Mouse (Mus musculus) liver, adult 2 months (tissue): ENCODE measurements around the gene Cnbd2. TPM values are rescaled to one million over a fixed set of nuclear protein-coding genes. Genes with fewer than 3 reads are reported as not detected.

Source experiments
- DNase-seq: peaks from one replicate; pipeline ENCODE4 v3.0.0-alpha.2; 2011; ENCODE audit warnings: low read depth, low spot score; ENCODE audit errors: extremely low read depth
- H3K27ac ChIP-seq: fragments of 200-500 bp; replicated peaks from 2 replicates; pipeline ENCODE4 v1.5.1; 2012; ENCODE audit warnings: low read depth, mild to moderate bottlenecking, control low read depth, inconsistent platforms, low read length; ENCODE audit not compliant: insufficient read depth
- H3K27me3 ChIP-seq: fragments of 200-500 bp; 2 replicates; pipeline ENCODE4 v1.6.1; 2012; ENCODE audit warnings: mild to moderate bottlenecking, moderate library complexity, low read length, inconsistent platforms; ENCODE audit not compliant: control insufficient read depth, insufficient read depth
- H3K36me3 ChIP-seq: fragments of 200-500 bp; 2 replicates; pipeline ENCODE4 v1.6.1; 2012; ENCODE audit warnings: low read length, inconsistent platforms; ENCODE audit not compliant: control insufficient read depth, insufficient read depth
- H3K4me1 ChIP-seq: fragments of 200-500 bp; 2 replicates; pipeline ENCODE4 v1.6.1; 2011; ENCODE audit warnings: low read length; ENCODE audit not compliant: control insufficient read depth, insufficient read depth
- H3K4me3 ChIP-seq: fragments of 200-500 bp; 2 replicates; pipeline ENCODE4 v1.5.1; 2011; ENCODE audit warnings: low read depth, mild to moderate bottlenecking, control low read depth, low read length, moderate library complexity; ENCODE audit not compliant: insufficient read depth
- H3K79me2 ChIP-seq: fragments of 200-500 bp; 2 replicates; pipeline ENCODE4 v1.6.1; 2012; ENCODE audit warnings: inconsistent platforms, mild to moderate bottlenecking, low read length, moderate library complexity; ENCODE audit not compliant: control insufficient read depth, insufficient read depth
- H3K9ac ChIP-seq: fragments of 200-500 bp; 2 replicates; pipeline ENCODE4 v1.6.1; 2012; ENCODE audit warnings: low read depth, mild to moderate bottlenecking, control low read depth, inconsistent platforms, low read length
- CTCF ChIP-seq: fragments of 200-500 bp; IDR thresholded peaks from 2 replicates; pipeline ENCODE4 v1.5.1; 2011; ENCODE audit warnings: low read depth, low read length, control low read depth
- POLR2A ChIP-seq: fragments of 200-500 bp; IDR thresholded peaks from 2 replicates; pipeline ENCODE4 v1.6.1; 2011; ENCODE audit warnings: low read length, control low read depth; ENCODE audit not compliant: insufficient read depth; ENCODE audit errors: extremely low read depth
- WGBS: fragments of 180-500 bp; shearing (Covaris S2); methylation state at CpG from one replicate; pipeline ENCODE4 v1.1.7; 2018; 5-methylcytosine and 5-hydroxymethylcytosine counted together
- polyA plus RNA-seq: library from polyadenylated mRNA; depleted of rRNA; stranded (reverse); fragments of >200 nt; gene quantifications from 2 replicates; pipeline ENCODE4 v1.2.3, GENCODE M21; 2012
- total RNA-seq: library from RNA; depleted of rRNA; stranded (reverse); fragments of >200 nt; gene quantifications from 2 replicates; pipeline ENCODE4 v1.2.3, GENCODE M21; 2014

Cnbd2 gene
- total and polyA plus RNA-seq, 2 experiments, result 0.40 to 1.0 TPM

DNA sequence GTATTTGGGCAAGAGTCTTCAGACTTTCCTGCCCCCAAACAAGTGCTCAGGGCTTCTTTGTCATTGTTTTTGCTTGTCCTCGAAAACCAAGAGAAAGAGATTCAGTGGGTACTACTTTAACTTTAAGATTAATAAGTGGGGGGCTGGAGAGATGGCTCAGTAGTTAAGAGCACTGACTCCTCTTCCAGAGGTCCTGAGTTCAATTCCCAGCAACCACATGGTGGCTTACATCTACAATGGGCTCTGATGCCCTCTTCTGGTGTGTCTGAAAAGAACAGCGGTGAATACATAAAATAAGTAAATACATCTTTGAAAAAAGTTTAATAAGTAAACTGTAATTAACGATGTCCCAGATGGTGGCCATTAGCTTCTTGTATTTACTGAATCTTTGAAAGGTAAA, 1.1 kb downstream of the Cnbd2 start:
- Histone ChIP-seq H3K4me3 (peak overlapping the region; percentile 81), H3K4me1 (peaks cover 3% of the 10 kb centered on the region; the same call in 1 of the 2 replicates), H3K27me3 (no peaks in the 10 kb centered on the region), H3K27ac (no peak overlapping the region), H3K36me3 (no peaks in the 10 kb centered on the region), H3K9ac (no peak overlapping the region), H3K79me2 (no peaks in the 10 kb centered on the region; the same call in 1 of the 2 replicates)
- no peak for TF ChIP-seq POLR2A
- TF ChIP-seq CTCF, result no peak
- WGBS, result 55% methylated on average over 3 of the region's 3 CpGs
- DNase-seq, result no peak

DNA sequence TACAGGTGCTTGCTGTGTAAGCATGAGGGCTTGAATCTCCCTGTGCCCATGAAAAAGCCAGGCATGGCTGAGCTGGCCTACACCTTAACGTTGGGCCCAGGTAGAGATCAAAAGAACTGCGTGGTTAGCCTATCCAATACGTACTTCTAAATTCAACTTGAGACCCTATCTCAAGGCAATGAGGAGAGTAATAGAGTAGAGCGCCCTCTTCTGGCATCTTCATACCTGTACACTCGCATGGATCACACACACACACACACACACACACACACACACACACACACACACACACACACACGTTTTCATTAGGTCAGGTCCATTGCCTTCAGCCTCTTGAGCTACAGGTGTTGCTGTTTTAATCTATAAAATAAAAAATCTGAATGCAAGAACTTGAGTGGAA, 2.7 kb downstream of the Cnbd2 start:
- no peaks in the 10 kb centered on the region for H3K36me3 ChIP-seq
- H3K4me3 ChIP-seq, result no peak overlapping the region
- H3K4me1 ChIP-seq, result no peaks in the 10 kb centered on the region
- no peak overlapping the region for H3K9ac ChIP-seq
- 95% methylated on average over 6 of the region's 6 CpGs for WGBS
- no peak for TF ChIP-seq CTCF
- TF ChIP-seq POLR2A, result no peak
- DNase-seq, result no peak
- H3K79me2 ChIP-seq, result no peaks in the 10 kb centered on the region; the same call in 1 of the 2 replicates
- no peak overlapping the region for H3K27ac ChIP-seq
- H3K27me3 ChIP-seq, result no peaks in the 10 kb centered on the region

DNA sequence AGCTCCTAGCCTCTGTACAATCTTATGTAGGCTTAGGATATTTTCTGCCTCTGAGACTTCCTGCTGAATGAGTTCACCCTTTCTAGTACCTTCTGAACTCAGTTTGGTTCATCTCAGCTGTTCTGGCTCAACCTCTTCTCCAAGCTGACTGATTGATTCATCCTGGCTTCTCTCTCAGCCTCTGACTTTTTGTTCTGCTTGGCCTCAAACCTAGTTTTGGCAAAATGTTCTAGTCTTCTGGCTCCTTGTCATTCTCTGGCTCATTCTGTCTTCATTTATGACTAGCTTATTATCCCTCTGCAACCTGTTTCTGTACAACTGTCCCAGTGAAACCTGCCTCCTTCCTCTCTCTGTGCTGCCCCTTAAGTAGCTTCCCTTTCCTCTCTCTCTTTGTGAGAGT, 6.4 kb downstream of the Cnbd2 start:
- DNase-seq, result no peak
- no peaks in the 10 kb centered on the region for H3K4me1 ChIP-seq
- TF ChIP-seq CTCF (no peak), POLR2A (no peak)
- H3K27ac ChIP-seq, result no peak overlapping the region
- H3K36me3 ChIP-seq, result peaks cover 4% of the 10 kb centered on the region; the same call in 1 of the 2 replicates
- no peaks in the 10 kb centered on the region for H3K27me3 ChIP-seq
- H3K79me2 ChIP-seq, result no peaks in the 10 kb centered on the region; the same call in 1 of the 2 replicates
- H3K9ac ChIP-seq, result no peak overlapping the region
- H3K4me3 ChIP-seq, result no peak overlapping the region

DNA sequence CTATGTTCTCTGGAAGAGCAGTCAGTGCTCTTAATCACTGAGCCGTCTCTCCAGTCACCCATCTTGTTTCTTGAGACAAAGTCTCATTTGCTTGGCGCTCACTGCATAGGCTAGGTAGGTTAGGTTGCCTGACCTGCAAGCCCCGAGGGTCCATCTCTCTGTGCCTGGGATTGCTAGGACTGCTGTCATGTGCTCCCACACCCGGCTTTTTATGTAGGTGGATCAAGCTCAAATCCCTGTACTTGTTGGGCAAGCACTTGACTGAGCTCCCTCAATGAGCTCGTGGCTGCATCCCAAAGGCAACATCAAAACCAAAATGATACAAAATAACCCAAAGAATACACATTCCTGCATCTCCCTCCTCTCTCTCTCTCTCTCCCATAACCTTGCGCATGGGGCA, 9.4 kb downstream of the Cnbd2 start:
- no peak overlapping the region for H3K27ac ChIP-seq
- no peak overlapping the region for H3K9ac ChIP-seq
- no peak for DNase-seq
- WGBS, result 94% methylated on average over 6 of the region's 6 CpGs
- no peaks in the 10 kb centered on the region for H3K27me3 ChIP-seq
- TF ChIP-seq POLR2A (no peak), CTCF (no peak)
- H3K4me1 ChIP-seq, result no peaks in the 10 kb centered on the region; the same call in 1 of the 2 replicates
- H3K79me2 ChIP-seq, result no peaks in the 10 kb centered on the region
- H3K36me3 ChIP-seq, result peaks cover 4% of the 10 kb centered on the region; the same call in 1 of the 2 replicates
- H3K4me3 ChIP-seq, result no peak overlapping the region

DNA sequence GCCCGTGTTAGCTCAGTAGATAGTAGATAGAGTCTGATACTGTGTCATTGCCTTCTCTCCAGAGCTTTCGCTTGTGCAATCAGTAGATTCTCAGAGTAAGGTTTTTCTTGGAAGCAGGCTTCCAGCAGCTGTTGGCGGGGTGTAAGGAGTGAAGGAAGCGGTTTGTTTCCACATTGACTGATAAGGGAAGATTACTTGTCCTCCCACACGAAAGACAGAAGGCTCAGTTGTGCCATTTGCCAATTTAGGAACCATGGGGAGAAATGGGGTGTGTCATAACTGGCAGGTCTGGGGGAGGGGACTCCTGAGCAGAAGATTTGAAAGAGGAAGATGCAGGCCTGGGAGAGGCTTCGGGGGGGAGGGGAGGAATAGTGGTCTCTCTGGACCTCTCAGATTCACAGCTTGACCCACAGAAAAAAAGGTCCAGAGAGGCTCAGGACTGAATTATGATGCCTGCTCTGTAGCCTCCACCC, 12.1 kb downstream of the Cnbd2 start:
- Histone ChIP-seq H3K79me2 (no peaks in the 10 kb centered on the region), H3K27me3 (no peaks in the 10 kb centered on the region), H3K4me1 (no peaks in the 10 kb centered on the region; the same call in 1 of the 2 replicates), H3K27ac (peak overlapping the region; percentile 86), H3K9ac (no peak overlapping the region), H3K4me3 (no peak overlapping the region), H3K36me3 (peaks cover 4% of the 10 kb centered on the region; the same call in 1 of the 2 replicates)
- 63% methylated on average over 6 of the region's 6 CpGs for WGBS
- DNase-seq, result peak; percentile 38
- TF ChIP-seq CTCF, result no peak
- no peak for TF ChIP-seq POLR2A

DNA sequence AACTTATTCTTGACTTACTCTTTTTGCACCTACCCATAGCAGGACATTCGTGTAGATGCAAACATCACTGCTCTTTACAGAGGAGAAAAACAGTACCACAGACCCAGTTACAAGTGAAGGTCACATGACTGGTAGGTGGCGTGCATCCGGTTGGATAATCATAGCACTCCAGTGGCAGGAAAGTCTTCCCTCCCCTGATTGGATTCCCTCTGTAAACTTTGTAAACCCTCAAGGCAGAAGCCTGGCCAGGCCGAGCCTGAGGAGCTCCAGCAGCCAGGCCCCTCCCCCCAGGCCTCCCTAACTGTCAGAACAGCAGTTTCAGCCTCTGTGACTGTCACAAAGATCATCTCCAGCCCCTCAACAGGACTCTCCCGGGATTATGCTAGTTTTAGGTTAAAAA, 12.6 kb downstream of the Cnbd2 start:
- TF ChIP-seq POLR2A (no peak), CTCF (no peak)
- H3K9ac ChIP-seq, result no peak overlapping the region
- H3K4me3 ChIP-seq, result no peak overlapping the region
- H3K79me2 ChIP-seq, result no peaks in the 10 kb centered on the region
- H3K27me3 ChIP-seq, result no peaks in the 10 kb centered on the region
- H3K36me3 ChIP-seq, result peaks cover 4% of the 10 kb centered on the region; the same call in 1 of the 2 replicates
- peak overlapping the region; percentile 86 for H3K27ac ChIP-seq
- peak; percentile 30 for DNase-seq
- no peaks in the 10 kb centered on the region; the same call in 1 of the 2 replicates for H3K4me1 ChIP-seq
- WGBS, result 53% methylated on average over 5 of the region's 5 CpGs
